Mouse (Mus musculus) heart, embryonic 16.5 days (tissue): ENCODE data around the gene Hoxa13. TPM values are rescaled to one million over a fixed set of nuclear protein-coding genes. Genes with fewer than 3 reads are reported as not detected.

Source experiments
- ATAC-seq: fragments of 200-750 bp; cut with Nextera tagmentation; replicated peaks from 2 replicates; pipeline ENCODE4 v1.8.0; 2017; ENCODE audit warnings: moderate number of reproducible peaks; ENCODE audit not compliant: insufficient read depth, low FRiP score; ENCODE audit errors: extremely low read depth
- H3K27ac ChIP-seq: fragments of 300-500 bp; sonication (generic); 2 replicates; pipeline ENCODE4 v1.5.1; 2014; ENCODE audit warnings: mild to moderate bottlenecking, low read length, control low read depth, moderate library complexity
- H3K27me3 ChIP-seq: fragments of 300-500 bp; sonication (generic); 2 replicates; pipeline ENCODE4 v1.6.1; 2014; ENCODE audit warnings: low read length, mixed read lengths; ENCODE audit not compliant: control insufficient read depth, insufficient read depth
- H3K36me3 ChIP-seq: fragments of 300-500 bp; sonication (generic); 2 replicates; pipeline ENCODE4 v1.6.1; 2014; ENCODE audit not compliant: control insufficient read depth, insufficient read depth
- H3K4me1 ChIP-seq: fragments of 300-500 bp; sonication (generic); 2 replicates; pipeline ENCODE4 v1.6.1; 2014; ENCODE audit warnings: low read length, mixed read lengths; ENCODE audit not compliant: control insufficient read depth, insufficient read depth
- H3K4me2 ChIP-seq: fragments of 300-500 bp; sonication (generic); 2 replicates; pipeline ENCODE4 v1.6.1; 2014; ENCODE audit warnings: low read depth, mild to moderate bottlenecking, control low read depth, low read length
- H3K4me3 ChIP-seq: fragments of 300-500 bp; sonication (generic); 2 replicates; pipeline ENCODE4 v1.5.1; 2014; ENCODE audit warnings: mild to moderate bottlenecking, control low read depth, low read length
- H3K9ac ChIP-seq: fragments of 300-500 bp; sonication (generic); 2 replicates; pipeline ENCODE4 v1.6.1; 2014; ENCODE audit warnings: low read length, control low read depth
- H3K9me3 ChIP-seq: fragments of 300-500 bp; sonication (generic); replicated peaks from 2 replicates; pipeline ENCODE4 v1.6.1; 2016; ENCODE audit warnings: low read length; ENCODE audit not compliant: control insufficient read depth
- WGBS: fragments of 180-500 bp; shearing (Covaris S2); extraction: QIAGEN DNeasy Blood & Tissue Kit; methylation state at CpG from one replicate; pipeline ENCODE4 v1.1.7; 2014; 5-methylcytosine and 5-hydroxymethylcytosine counted together
- polyA plus RNA-seq: library from polyadenylated mRNA; unstranded; fragments of >200 nt; fragmentation: Nextera tagmentation; extraction: Ambion mirVana; gene quantifications from 2 replicates; pipeline ENCODE4 v1.2.1, GENCODE M21; 2015

Gene Hoxa13
- polyA plus RNA-seq, 1 experiment from 2014 or later: not detected

- H3K36me3 ChIP-seq: no peaks in the 10 kb centered on the region
- H3K4me1 ChIP-seq: peaks cover 10% of the 10 kb centered on the region
- no peak for ATAC-seq
- peak overlapping the region; percentile 61 for H3K4me2 ChIP-seq
- H3K27me3 ChIP-seq: peaks cover 57% of the 10 kb centered on the region
- H3K9ac ChIP-seq: 0 out of 2 replicates have a peak overlapping the region, but pooled peaks have one; percentile 26
- H3K9me3 ChIP-seq: no peaks in the 10 kb centered on the region
- peak overlapping the region; percentile 46 for H3K4me3 ChIP-seq
- no peak overlapping the region for H3K27ac ChIP-seq
- WGBS: 3% methylated on average over 45 of the region's 45 CpGs
These were observed 30.6 kb upstream of the Hoxa13 start for GRCm38 (mm10) chr6:52291021-52291860.

GRCm38 (mm10) chr6:52290186-52290585 lies 29.5 kb upstream of the Hoxa13 start:
- no peak overlapping the region for H3K27ac ChIP-seq
- 16% methylated on average over 12 of the region's 12 CpGs for WGBS
- H3K9ac ChIP-seq: no peak overlapping the region
- peaks cover 57% of the 10 kb centered on the region for H3K27me3 ChIP-seq
- H3K4me1 ChIP-seq: peaks cover 10% of the 10 kb centered on the region
- ATAC-seq: no peak
- no peak overlapping the region for H3K4me2 ChIP-seq
- no peaks in the 10 kb centered on the region for H3K36me3 ChIP-seq
- no peak overlapping the region for H3K4me3 ChIP-seq
- no peaks in the 10 kb centered on the region for H3K9me3 ChIP-seq

- no peak overlapping the region for H3K9ac ChIP-seq
- H3K4me1 ChIP-seq: no peaks in the 10 kb centered on the region
- ATAC-seq: no peak
- no peaks in the 10 kb centered on the region for H3K9me3 ChIP-seq
- peaks cover 20% of the 10 kb centered on the region for H3K27me3 ChIP-seq
- H3K27ac ChIP-seq: no peak overlapping the region
- 84% methylated on average over 5 of the region's 5 CpGs for WGBS
- H3K36me3 ChIP-seq: no peaks in the 10 kb centered on the region
- no peak overlapping the region for H3K4me3 ChIP-seq
- H3K4me2 ChIP-seq: no peak overlapping the region
These were observed 23.2 kb upstream of the Hoxa13 start for GRCm38 (mm10) chr6:52283896-52284295.

GRCm38 (mm10) chr6:52281084-52281483 lies 20.4 kb upstream of the Hoxa13 start:
- Histone ChIP-seq H3K27me3 (peaks cover 34% of the 10 kb centered on the region), H3K4me1 (no peaks in the 10 kb centered on the region), H3K9ac (no peak overlapping the region), H3K27ac (no peak overlapping the region), H3K4me2 (no peak overlapping the region), H3K36me3 (no peaks in the 10 kb centered on the region), H3K4me3 (no peak overlapping the region), H3K9me3 (no peaks in the 10 kb centered on the region)
- WGBS: 54% methylated on average over 12 of the region's 12 CpGs
- no peak for ATAC-seq

- Histone ChIP-seq H3K4me2 (no peak overlapping the region), H3K4me3 (no peak overlapping the region), H3K9ac (no peak overlapping the region), H3K9me3 (no peaks in the 10 kb centered on the region), H3K4me1 (no peaks in the 10 kb centered on the region), H3K27me3 (peaks cover 67% of the 10 kb centered on the region), H3K27ac (no peak overlapping the region), H3K36me3 (no peaks in the 10 kb centered on the region)
- no peak for ATAC-seq
- WGBS: 10% methylated on average over 5 of the region's 5 CpGs
These were observed 16.2 kb upstream of the Hoxa13 start for GRCm38 (mm10) chr6:52276920-52277319.

- no peak for ATAC-seq
- Histone ChIP-seq H3K36me3 (no peaks in the 10 kb centered on the region), H3K4me3 (no peak overlapping the region), H3K27me3 (peaks cover 69% of the 10 kb centered on the region), H3K27ac (no peak overlapping the region), H3K4me2 (no peak overlapping the region), H3K9ac (no peak overlapping the region), H3K4me1 (no peaks in the 10 kb centered on the region), H3K9me3 (no peaks in the 10 kb centered on the region)
- WGBS: 7% methylated on average over 6 of the region's 6 CpGs
These were observed 15.7 kb upstream of the Hoxa13 start for GRCm38 (mm10) chr6:52276382-52276781.

- ATAC-seq: no peak
- WGBS: 17% methylated on average over 8 of the region's 8 CpGs
- no peaks in the 10 kb centered on the region for H3K4me1 ChIP-seq
- H3K4me3 ChIP-seq: no peak overlapping the region
- H3K4me2 ChIP-seq: no peak overlapping the region
- no peaks in the 10 kb centered on the region for H3K9me3 ChIP-seq
- H3K9ac ChIP-seq: no peak overlapping the region
- no peak overlapping the region for H3K27ac ChIP-seq
- no peaks in the 10 kb centered on the region for H3K36me3 ChIP-seq
- peaks cover 74% of the 10 kb centered on the region for H3K27me3 ChIP-seq
These were observed 15.0 kb upstream of the Hoxa13 start for GRCm38 (mm10) chr6:52275563-52276280.

- no peak overlapping the region for H3K9ac ChIP-seq
- no peaks in the 10 kb centered on the region for H3K36me3 ChIP-seq
- no peak overlapping the region for H3K4me3 ChIP-seq
- peaks cover 85% of the 10 kb centered on the region for H3K27me3 ChIP-seq
- H3K4me1 ChIP-seq: no peaks in the 10 kb centered on the region
- H3K27ac ChIP-seq: no peak overlapping the region
- no peak overlapping the region for H3K4me2 ChIP-seq
- WGBS: 8% methylated on average over 11 of the region's 11 CpGs
- no peak for ATAC-seq
- no peaks in the 10 kb centered on the region for H3K9me3 ChIP-seq
These were observed 13.9 kb upstream of the Hoxa13 start for GRCm38 (mm10) chr6:52274576-52274975.

GRCm38 (mm10) chr6:52273656-52274280 lies 13.1 kb upstream of the Hoxa13 start:
- H3K4me1 ChIP-seq: no peaks in the 10 kb centered on the region
- H3K36me3 ChIP-seq: no peaks in the 10 kb centered on the region
- H3K9me3 ChIP-seq: no peaks in the 10 kb centered on the region
- no peak overlapping the region for H3K27ac ChIP-seq
- ATAC-seq: no peak
- peaks cover 88% of the 10 kb centered on the region for H3K27me3 ChIP-seq
- no peak overlapping the region for H3K9ac ChIP-seq
- no peak overlapping the region for H3K4me2 ChIP-seq
- WGBS: 4% methylated on average over 22 of the region's 22 CpGs
- H3K4me3 ChIP-seq: no peak overlapping the region
